Mouse (Mus musculus) intestine, embryonic 16.5 days (tissue): ENCODE results near the gene Lilr4b. TPM values are rescaled to one million over a fixed set of nuclear protein-coding genes. Genes with fewer than 3 reads are reported as not detected.

ENCODE experiments used
- ATAC-seq: fragments of 200-750 bp; cut with Nextera tagmentation; 2 replicates; pipeline ENCODE4 v1.8.0; 2017; ENCODE audit warnings: moderate TSS enrichment, moderate library complexity
- H3K27ac ChIP-seq: fragments of 300-500 bp; sonication (generic); 2 replicates; pipeline ENCODE4 v1.5.1; 2014; ENCODE audit warnings: mild to moderate bottlenecking, low read length
- H3K27me3 ChIP-seq: fragments of 300-500 bp; sonication (generic); replicated peaks from 2 replicates; pipeline ENCODE4 v1.6.1; 2014; ENCODE audit warnings: low read length, control low read depth, mixed read lengths; ENCODE audit not compliant: control insufficient read depth, insufficient read depth
- H3K36me3 ChIP-seq: fragments of 300-500 bp; sonication (generic); 2 replicates; pipeline ENCODE4 v1.6.1; 2014; ENCODE audit warnings: low read length, control low read depth; ENCODE audit not compliant: control insufficient read depth, insufficient read depth
- H3K4me1 ChIP-seq: fragments of 300-500 bp; sonication (generic); 2 replicates; pipeline ENCODE4 v1.6.1; 2014; ENCODE audit warnings: low read length, control low read depth, mixed read lengths; ENCODE audit not compliant: control insufficient read depth, insufficient read depth
- H3K4me2 ChIP-seq: fragments of 300-500 bp; sonication (generic); 2 replicates; pipeline ENCODE4 v1.6.1; 2014; ENCODE audit warnings: low read depth, low read length, control low read depth
- H3K4me3 ChIP-seq: fragments of 300-500 bp; sonication (generic); 2 replicates; pipeline ENCODE4 v1.5.1; 2014; ENCODE audit warnings: mild to moderate bottlenecking, low read length
- H3K9ac ChIP-seq: fragments of 300-500 bp; sonication (generic); 2 replicates; pipeline ENCODE4 v1.6.1; 2014; ENCODE audit warnings: low read depth, low read length
- H3K9me3 ChIP-seq: fragments of 300-500 bp; sonication (generic); 2 replicates; pipeline ENCODE4 v1.6.1; 2016; ENCODE audit warnings: low read length, control low read depth; ENCODE audit not compliant: control insufficient read depth
- WGBS: fragments of 180-500 bp; shearing (Covaris S2); extraction: QIAGEN DNeasy Blood & Tissue Kit; methylation state at CpG from one replicate; pipeline ENCODE4 v1.1.7; 2014; 5-methylcytosine and 5-hydroxymethylcytosine counted together
- polyA plus RNA-seq: library from polyadenylated mRNA; unstranded; fragments of >200 nt; fragmentation: Nextera tagmentation; extraction: Ambion mirVana; gene quantifications from 2 replicates; pipeline ENCODE4 v1.2.1, GENCODE M21; 2015

Gene Lilr4b
- polyA plus RNA-seq, 1 experiment from 2014 or later: 0.70 TPM

- Histone ChIP-seq H3K36me3 (no peaks in the 10 kb centered on the region), H3K4me1 (no peaks in the 10 kb centered on the region), H3K9me3 (no peaks in the 10 kb centered on the region), H3K27ac (no peak overlapping the region), H3K9ac (no peak overlapping the region), H3K4me3 (no peak overlapping the region), H3K27me3 (no peaks in the 10 kb centered on the region), H3K4me2 (no peak overlapping the region)
- ATAC-seq: no peak
Observed at GRCm38 (mm10) chr10:51520021-51520420, 39.6 kb downstream of the Lilr4b start.

DNA sequence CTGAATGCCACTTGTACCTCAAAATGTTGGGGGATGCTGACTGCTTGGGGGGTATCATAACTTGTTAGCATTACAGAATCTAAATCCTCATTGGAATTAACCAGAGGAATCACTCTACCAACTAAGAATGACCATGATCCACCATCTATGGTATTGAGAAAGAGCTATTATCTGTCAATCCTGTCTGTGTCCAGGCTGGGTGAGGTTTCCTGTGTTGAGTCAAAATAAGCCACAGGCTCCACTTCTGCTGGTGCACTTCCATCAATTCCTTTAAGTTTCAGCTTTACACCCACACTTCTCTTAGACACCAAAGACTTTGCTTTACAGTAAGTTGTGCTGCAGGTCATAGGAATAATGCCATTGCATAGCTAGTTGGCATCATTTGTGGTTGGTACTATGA, 41.0 kb downstream of the Lilr4b start:
- no peak overlapping the region for H3K9ac ChIP-seq
- no peaks in the 10 kb centered on the region for H3K36me3 ChIP-seq
- no peaks in the 10 kb centered on the region for H3K27me3 ChIP-seq
- H3K4me3 ChIP-seq: no peak overlapping the region
- no peaks in the 10 kb centered on the region for H3K4me1 ChIP-seq
- no peaks in the 10 kb centered on the region for H3K9me3 ChIP-seq
- no peak for ATAC-seq
- H3K4me2 ChIP-seq: no peak overlapping the region
- no peak overlapping the region for H3K27ac ChIP-seq

- no peaks in the 10 kb centered on the region for H3K36me3 ChIP-seq
- H3K27me3 ChIP-seq: no peaks in the 10 kb centered on the region
- H3K9ac ChIP-seq: no peak overlapping the region
- no peaks in the 10 kb centered on the region for H3K4me1 ChIP-seq
- no peak overlapping the region for H3K4me3 ChIP-seq
- no peak overlapping the region for H3K4me2 ChIP-seq
- 68% methylated on average over 7 of the region's 7 CpGs for WGBS
- H3K27ac ChIP-seq: no peak overlapping the region
- H3K9me3 ChIP-seq: no peaks in the 10 kb centered on the region
- no peak for ATAC-seq
Observed at GRCm38 (mm10) chr10:51526090-51526489, 45.7 kb downstream of the Lilr4b start.

GRCm38 (mm10) chr10:51526633-51527032, 46.2 kb downstream of the Lilr4b start:
- no peak for ATAC-seq
- H3K9ac ChIP-seq: no peak overlapping the region
- H3K27ac ChIP-seq: no peak overlapping the region
- H3K9me3 ChIP-seq: no peaks in the 10 kb centered on the region
- no peaks in the 10 kb centered on the region for H3K4me1 ChIP-seq
- WGBS: 70% methylated on average over 4 of the region's 4 CpGs
- H3K4me2 ChIP-seq: no peak overlapping the region
- H3K27me3 ChIP-seq: no peaks in the 10 kb centered on the region
- no peak overlapping the region for H3K4me3 ChIP-seq
- H3K36me3 ChIP-seq: no peaks in the 10 kb centered on the region

DNA sequence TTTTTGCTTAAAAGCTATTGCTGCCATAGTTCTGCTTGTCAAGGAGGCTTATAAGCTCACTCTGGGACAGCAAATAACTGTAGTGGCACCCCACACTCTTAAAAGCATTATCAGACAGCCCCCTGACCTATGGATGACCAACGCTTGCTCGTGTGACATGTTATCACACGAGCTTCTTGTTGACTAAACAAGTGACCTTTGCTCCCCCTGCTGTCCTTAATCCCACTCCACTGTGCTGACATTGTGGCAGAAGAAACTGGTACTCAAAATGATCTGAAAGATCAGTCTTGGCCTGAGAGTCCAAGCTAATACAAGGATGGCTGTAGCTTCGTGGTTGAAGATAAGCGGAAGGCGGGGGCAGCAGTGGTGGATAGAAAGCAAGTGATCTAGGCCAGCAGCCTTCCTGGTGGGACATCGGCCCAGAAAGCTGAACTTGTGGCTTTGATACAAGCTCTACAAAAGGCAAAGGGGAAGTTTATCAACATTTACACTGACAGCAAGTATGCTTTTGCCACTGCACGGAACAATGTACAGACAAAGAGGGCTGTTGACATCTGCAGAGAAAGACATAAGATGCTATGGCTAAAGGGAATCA, 48.5 kb downstream of the Lilr4b start:
- Histone ChIP-seq H3K9me3 (no peaks in the 10 kb centered on the region), H3K4me1 (no peaks in the 10 kb centered on the region), H3K36me3 (no peaks in the 10 kb centered on the region), H3K4me3 (no peak overlapping the region), H3K27me3 (no peaks in the 10 kb centered on the region), H3K4me2 (no peak overlapping the region), H3K27ac (no peak overlapping the region), H3K9ac (no peak overlapping the region)
- 63% methylated on average over 8 of the region's 8 CpGs for WGBS
- ATAC-seq: no peak

DNA sequence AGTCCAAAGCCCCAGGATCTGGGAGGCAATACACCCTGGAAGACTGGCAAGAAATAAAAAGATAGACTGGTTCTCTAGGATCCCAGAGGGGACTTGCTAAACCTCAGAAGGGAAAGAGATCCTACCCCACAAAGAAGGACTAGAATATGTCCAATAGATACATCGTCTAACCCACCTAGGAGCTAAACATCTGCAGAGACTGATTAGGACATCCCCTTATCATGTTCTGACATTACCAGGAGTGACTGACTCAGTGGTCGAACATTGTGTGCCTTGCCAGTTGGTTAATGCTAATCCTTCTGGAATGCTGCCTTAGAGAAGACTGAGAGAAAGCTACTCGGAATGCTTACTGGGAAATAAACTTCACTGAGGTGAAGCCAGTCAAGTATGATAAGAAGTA, 49.1 kb downstream of the Lilr4b start:
- Histone ChIP-seq H3K4me1 (no peaks in the 10 kb centered on the region), H3K27me3 (no peaks in the 10 kb centered on the region), H3K27ac (no peak overlapping the region), H3K9ac (no peak overlapping the region), H3K4me2 (no peak overlapping the region), H3K9me3 (no peaks in the 10 kb centered on the region), H3K4me3 (no peak overlapping the region), H3K36me3 (no peaks in the 10 kb centered on the region)
- WGBS: 70% methylated on average over 3 of the region's 3 CpGs
- no peak for ATAC-seq

GRCm38 (mm10) chr10:51530813-51531212, 50.4 kb downstream of the Lilr4b start:
- 83% methylated on average over 7 of the region's 7 CpGs for WGBS
- no peak for ATAC-seq
- Histone ChIP-seq H3K4me1 (no peaks in the 10 kb centered on the region), H3K9ac (no peak overlapping the region), H3K4me2 (no peak overlapping the region), H3K27ac (no peak overlapping the region), H3K4me3 (no peak overlapping the region), H3K9me3 (no peaks in the 10 kb centered on the region), H3K36me3 (no peaks in the 10 kb centered on the region), H3K27me3 (no peaks in the 10 kb centered on the region)

Other genes with a start within 250 kb of the Lilr4b start
- gene Gm49339, start within 50 bp of the Lilr4b start, polyA plus RNA-seq: 0.72 TPM in 1 of 2 replicates, not detected in the other
- 1.6 and 2.3 TPM in 2 replicates for gene Lilrb4a, start 10.3 kb downstream of the Lilr4b start, polyA plus RNA-seq
- gene Fam162b, start 109.9 kb downstream of the Lilr4b start, polyA plus RNA-seq: 7.7 and 10.5 TPM in 2 replicates
- gene Gprc6a, start 150.8 kb downstream of the Lilr4b start, polyA plus RNA-seq: not detected in 2 replicates
- gene Rfx6, start 197.1 kb downstream of the Lilr4b start, polyA plus RNA-seq: 1.7 and 1.8 TPM in 2 replicates